Mouse (Mus musculus) testis, adult 2 months (tissue): Measurements from ENCODE around the gene Gm5767.

ENCODE experiments used
- CTCF ChIP-seq: fragments of 200-500 bp; IDR thresholded peaks from 2 replicates; pipeline ENCODE4 v1.5.1; 2012; ENCODE audit warnings: low read depth, mild to moderate bottlenecking, inconsistent platforms, low read length, moderate library complexity; ENCODE audit not compliant: control insufficient read depth, insufficient read depth, insufficient replicate concordance
- POLR2A ChIP-seq: fragments of 200-500 bp; IDR thresholded peaks from 2 replicates; pipeline ENCODE4 v1.6.1; 2012; ENCODE audit warnings: low read depth, mild to moderate bottlenecking, inconsistent platforms, low read length, moderate library complexity; ENCODE audit not compliant: control insufficient read depth

GRCm38 (mm10) chr16:8631428-8631827 is 49.1 kb upstream of the Gm5767 start:
- TF ChIP-seq POLR2A (no peak), CTCF (no peak)
